Mouse (Mus musculus) brain, adult 2 months (tissue): ENCODE results near the gene Lrrtm4.

Experiments used
- DNase-seq: peaks from one replicate; pipeline ENCODE4 v3.0.0; 2011; ENCODE audit warnings: low read depth, low spot score

The Lrrtm4 gene

GRCm38 (mm10) chr6:80328391-80328790 lies 309.7 kb downstream of the Lrrtm4 start:
- DNase-seq: no peak

GRCm38 (mm10) chr6:80331751-80332150 lies 313.1 kb downstream of the Lrrtm4 start:
- no peak for DNase-seq

- DNase-seq: no peak
Measured at GRCm38 (mm10) chr6:80352307-80352706, 333.6 kb downstream of the Lrrtm4 start.

GRCm38 (mm10) chr6:80357092-80357491 lies 338.4 kb downstream of the Lrrtm4 start:
- DNase-seq: no peak

- no peak for DNase-seq
Measured at GRCm38 (mm10) chr6:80363593-80363992, 344.9 kb downstream of the Lrrtm4 start.

GRCm38 (mm10) chr6:80366532-80366931 lies 347.9 kb downstream of the Lrrtm4 start:
- peak; percentile 55 for DNase-seq

GRCm38 (mm10) chr6:80389571-80389970 lies 370.9 kb downstream of the Lrrtm4 start:
- no peak for DNase-seq

GRCm38 (mm10) chr6:80406757-80407156 lies 388.1 kb downstream of the Lrrtm4 start:
- no peak for DNase-seq

GRCm38 (mm10) chr6:80440135-80440534 lies 421.5 kb downstream of the Lrrtm4 start:
- DNase-seq: no peak

GRCm38 (mm10) chr6:80470546-80470945 lies 451.9 kb downstream of the Lrrtm4 start:
- no peak for DNase-seq

GRCm38 (mm10) chr6:80476153-80476552 lies 457.5 kb downstream of the Lrrtm4 start:
- no peak for DNase-seq

- no peak for DNase-seq
Measured at GRCm38 (mm10) chr6:80545017-80545416, 526.3 kb downstream of the Lrrtm4 start.

GRCm38 (mm10) chr6:80549907-80550306 lies 531.2 kb downstream of the Lrrtm4 start:
- no peak for DNase-seq

- no peak for DNase-seq
Measured at GRCm38 (mm10) chr6:80553398-80553797, 534.7 kb downstream of the Lrrtm4 start.

- DNase-seq: no peak
Measured at GRCm38 (mm10) chr6:80554991-80555390, 536.3 kb downstream of the Lrrtm4 start.

GRCm38 (mm10) chr6:80577227-80577626 lies 558.5 kb downstream of the Lrrtm4 start:
- DNase-seq: no peak

- DNase-seq: no peak
Measured at GRCm38 (mm10) chr6:80582225-80582624, 563.5 kb downstream of the Lrrtm4 start.

- no peak for DNase-seq
Measured at GRCm38 (mm10) chr6:80589776-80590175, 571.1 kb downstream of the Lrrtm4 start.

- peak; percentile 43 for DNase-seq
Measured at GRCm38 (mm10) chr6:80619508-80619907, 600.8 kb downstream of the Lrrtm4 start.

GRCm38 (mm10) chr6:80622676-80623334 lies 604.1 kb downstream of the Lrrtm4 start:
- DNase-seq: peak; percentile 61

GRCm38 (mm10) chr6:80625509-80625908 lies 606.8 kb downstream of the Lrrtm4 start:
- DNase-seq: no peak

GRCm38 (mm10) chr6:80662729-80663128 lies 644.1 kb downstream of the Lrrtm4 start:
- DNase-seq: peak; percentile 57

GRCm38 (mm10) chr6:80664039-80664438 lies 645.4 kb downstream of the Lrrtm4 start:
- peak; percentile 50 for DNase-seq

GRCm38 (mm10) chr6:80704183-80704582 lies 685.5 kb downstream of the Lrrtm4 start:
- DNase-seq: no peak
